Mouse (Mus musculus) heart, embryonic 11.5 days (tissue): Measurements from ENCODE around the gene Pdcd1lg2. TPM values are rescaled to one million over a fixed set of nuclear protein-coding genes. Genes with fewer than 3 reads are reported as not detected.

Experiments used
- ATAC-seq: fragments of 200-750 bp; cut with Nextera tagmentation; replicated peaks from 2 replicates; pipeline ENCODE4 v1.8.0; 2017; ENCODE audit warnings: moderate library complexity; ENCODE audit not compliant: insufficient number of reproducible peaks, low FRiP score, low TSS enrichment
- H3K27ac ChIP-seq: fragments of 300-500 bp; sonication (generic); 2 replicates; pipeline ENCODE4 v1.5.1; 2014; ENCODE audit warnings: mild to moderate bottlenecking, low read depth, low read length
- H3K27me3 ChIP-seq: fragments of 300-500 bp; sonication (generic); 2 replicates; pipeline ENCODE4 v1.6.1; 2014; ENCODE audit warnings: mild to moderate bottlenecking, low read length, mixed read lengths; ENCODE audit not compliant: control insufficient read depth, insufficient read depth
- H3K36me3 ChIP-seq: fragments of 300-500 bp; sonication (generic); 2 replicates; pipeline ENCODE4 v1.6.1; 2014; ENCODE audit warnings: mild to moderate bottlenecking, low read length, moderate library complexity, mixed read lengths; ENCODE audit not compliant: control insufficient read depth, insufficient read depth
- H3K4me1 ChIP-seq: fragments of 300-500 bp; sonication (generic); 2 replicates; pipeline ENCODE4 v1.6.1; 2014; ENCODE audit warnings: low read length; ENCODE audit not compliant: control insufficient read depth, insufficient read depth
- H3K4me2 ChIP-seq: fragments of 300-500 bp; sonication (generic); 2 replicates; pipeline ENCODE4 v1.6.1; 2014; ENCODE audit warnings: mild to moderate bottlenecking, moderate library complexity
- H3K4me3 ChIP-seq: fragments of 300-500 bp; sonication (generic); 2 replicates; pipeline ENCODE4 v1.5.1; 2014; ENCODE audit warnings: low read depth, low read length
- H3K9ac ChIP-seq: fragments of 300-500 bp; sonication (generic); 2 replicates; pipeline ENCODE4 v1.6.1; 2014; ENCODE audit warnings: mild to moderate bottlenecking, low read depth, low read length, moderate library complexity
- H3K9me3 ChIP-seq: fragments of 300-500 bp; sonication (generic); replicated peaks from 2 replicates; pipeline ENCODE4 v1.6.1; 2016; ENCODE audit warnings: low read length; ENCODE audit not compliant: control insufficient read depth
- WGBS: fragments of 180-500 bp; shearing (Covaris S2); extraction: QIAGEN DNeasy Blood & Tissue Kit; methylation state at CpG from one replicate; pipeline ENCODE4 v1.1.7; 2014; ENCODE audit not compliant: insufficient replicate concordance; 5-methylcytosine and 5-hydroxymethylcytosine counted together
- polyA plus RNA-seq: library from polyadenylated mRNA; unstranded; fragments of >200 nt; fragmentation: Nextera tagmentation; extraction: Ambion mirVana; gene quantifications from 2 replicates; pipeline ENCODE4 v1.2.1, GENCODE M21; 2014

The Pdcd1lg2 gene
- polyA plus RNA-seq, 1 experiment from 2014 or later = not detected

DNA sequence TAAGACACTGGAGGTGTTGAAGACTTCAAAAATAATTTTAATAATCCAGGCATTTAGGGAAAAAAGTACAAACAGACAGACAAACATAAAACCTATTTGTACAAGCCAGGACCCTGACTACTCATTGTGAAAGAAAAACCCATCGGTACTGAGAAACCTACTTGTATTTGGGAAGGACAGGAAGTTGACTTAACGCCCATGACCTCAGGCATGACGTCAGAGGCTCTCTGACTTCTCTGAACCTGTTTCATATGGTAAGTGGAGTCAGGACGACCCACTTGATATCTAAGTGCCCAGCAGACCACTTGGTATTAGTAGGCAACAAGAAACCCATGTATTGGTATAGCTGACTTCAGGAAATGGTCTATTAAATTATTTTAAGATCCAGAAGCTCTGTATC, 19.4 kb upstream of the Pdcd1lg2 start:
- Histone ChIP-seq H3K9me3 (no peaks in the 10 kb centered on the region), H3K4me3 (no peak overlapping the region), H3K4me2 (no peak overlapping the region), H3K4me1 (no peaks in the 10 kb centered on the region), H3K27me3 (no peaks in the 10 kb centered on the region), H3K36me3 (no peaks in the 10 kb centered on the region), H3K27ac (no peak overlapping the region), H3K9ac (no peak overlapping the region)
- ATAC-seq = no peak
- WGBS = 61% methylated on average over 4 of the region's 4 CpGs

DNA sequence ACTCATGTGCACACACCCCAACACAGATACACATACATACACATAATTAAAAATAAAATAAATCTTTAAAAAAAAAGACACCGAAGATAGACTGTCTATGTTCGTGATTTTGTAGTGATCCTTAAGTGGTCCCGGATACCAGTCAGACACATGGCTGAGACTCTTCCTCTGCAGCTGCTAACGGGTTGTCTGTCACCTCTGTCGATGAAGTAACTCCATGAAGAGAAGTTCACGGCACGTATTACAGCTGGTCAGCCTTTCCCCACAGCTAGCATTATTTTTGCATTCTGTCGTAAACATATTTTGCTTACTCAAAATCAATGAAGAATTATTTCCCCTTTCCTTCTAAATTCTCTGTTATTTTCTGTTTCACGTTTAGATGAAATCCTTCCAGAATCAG, 17.4 kb upstream of the Pdcd1lg2 start:
- H3K9ac ChIP-seq = no peak overlapping the region
- WGBS = 79% methylated on average over 9 of the region's 9 CpGs
- no peaks in the 10 kb centered on the region for H3K4me1 ChIP-seq
- no peak overlapping the region for H3K27ac ChIP-seq
- no peak overlapping the region for H3K4me2 ChIP-seq
- no peak for ATAC-seq
- no peaks in the 10 kb centered on the region for H3K36me3 ChIP-seq
- no peaks in the 10 kb centered on the region for H3K27me3 ChIP-seq
- no peaks in the 10 kb centered on the region for H3K9me3 ChIP-seq
- H3K4me3 ChIP-seq = no peak overlapping the region

DNA sequence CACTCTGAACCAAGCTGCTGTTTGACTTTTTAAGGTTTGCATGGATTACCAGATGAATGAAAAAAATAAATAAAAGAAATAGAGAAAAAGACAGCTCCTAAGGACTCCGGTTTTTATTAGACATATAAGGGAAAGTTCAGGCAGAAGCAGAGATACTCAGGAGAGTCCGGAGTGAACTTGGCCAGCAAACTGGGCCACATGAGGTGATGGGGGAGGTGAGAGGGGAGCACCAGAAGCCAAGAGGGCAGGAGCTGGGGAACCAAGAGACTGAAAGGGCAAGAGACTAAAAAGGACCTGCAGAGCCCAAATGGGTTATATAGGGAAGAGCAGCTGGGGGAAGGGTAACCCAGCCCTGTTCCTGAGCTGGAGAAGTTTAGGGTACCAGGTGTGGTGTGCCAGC, 16.0 kb upstream of the Pdcd1lg2 start:
- 90% methylated on average over 2 of the region's 2 CpGs for WGBS
- Histone ChIP-seq H3K36me3 (no peaks in the 10 kb centered on the region), H3K9ac (no peak overlapping the region), H3K4me1 (no peaks in the 10 kb centered on the region), H3K9me3 (no peaks in the 10 kb centered on the region), H3K27me3 (no peaks in the 10 kb centered on the region), H3K27ac (no peak overlapping the region), H3K4me3 (no peak overlapping the region), H3K4me2 (no peak overlapping the region)
- no peak for ATAC-seq

GRCm38 (mm10) chr19:29396353-29396752, 14.4 kb upstream of the Pdcd1lg2 start:
- Histone ChIP-seq H3K36me3 (no peaks in the 10 kb centered on the region), H3K9ac (no peak overlapping the region), H3K4me3 (no peak overlapping the region), H3K9me3 (no peaks in the 10 kb centered on the region), H3K27ac (no peak overlapping the region), H3K27me3 (no peaks in the 10 kb centered on the region), H3K4me1 (no peaks in the 10 kb centered on the region), H3K4me2 (no peak overlapping the region)
- 66% methylated on average over 1 of the region's 1 CpGs for WGBS
- ATAC-seq = no peak

- Histone ChIP-seq H3K9me3 (no peaks in the 10 kb centered on the region), H3K27ac (no peak overlapping the region), H3K4me3 (no peak overlapping the region), H3K36me3 (no peaks in the 10 kb centered on the region), H3K4me2 (no peak overlapping the region), H3K4me1 (no peaks in the 10 kb centered on the region), H3K27me3 (no peaks in the 10 kb centered on the region), H3K9ac (no peak overlapping the region)
- WGBS = 86% methylated on average over 4 of the region's 4 CpGs
- ATAC-seq = no peak
These were observed 10.9 kb upstream of the Pdcd1lg2 start for GRCm38 (mm10) chr19:29399786-29400185.

- Histone ChIP-seq H3K4me2 (no peak overlapping the region), H3K9ac (no peak overlapping the region), H3K4me3 (no peak overlapping the region), H3K9me3 (no peaks in the 10 kb centered on the region), H3K27me3 (no peaks in the 10 kb centered on the region), H3K36me3 (no peaks in the 10 kb centered on the region), H3K27ac (no peak overlapping the region), H3K4me1 (no peaks in the 10 kb centered on the region)
- 59% methylated on average over 3 of the region's 3 CpGs for WGBS
- ATAC-seq = no peak
These were observed 10.3 kb upstream of the Pdcd1lg2 start for GRCm38 (mm10) chr19:29400466-29400865.

- Histone ChIP-seq H3K4me3 (no peak overlapping the region), H3K27ac (no peak overlapping the region), H3K9me3 (no peaks in the 10 kb centered on the region), H3K27me3 (0 out of 2 replicates have a peak, but pooled peaks cover 2% of the 10 kb centered on the region), H3K4me2 (no peak overlapping the region), H3K36me3 (no peaks in the 10 kb centered on the region), H3K9ac (no peak overlapping the region), H3K4me1 (no peaks in the 10 kb centered on the region)
- WGBS = 91% methylated on average over 4 of the region's 4 CpGs
- no peak for ATAC-seq
These were observed 8.1 kb upstream of the Pdcd1lg2 start for GRCm38 (mm10) chr19:29402621-29403020.

DNA sequence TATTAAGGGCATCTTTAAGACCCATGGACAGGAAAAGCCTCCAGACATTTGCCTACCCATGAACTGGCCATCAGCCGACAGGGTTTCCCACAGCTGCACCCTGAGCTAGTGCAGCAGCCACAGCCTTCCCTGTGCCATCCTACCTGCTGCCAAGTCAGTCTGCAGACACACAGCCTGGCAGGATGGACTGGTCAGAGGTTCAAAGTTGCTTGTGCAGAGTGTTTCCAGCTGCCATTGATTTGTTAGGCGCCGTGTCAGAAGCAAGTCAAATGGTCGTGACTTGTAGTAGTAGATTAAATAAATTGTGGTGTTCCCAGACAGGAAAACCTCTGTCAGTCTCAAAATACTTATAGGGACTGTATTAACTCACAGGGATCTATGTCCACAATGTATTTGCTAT, 7.5 kb upstream of the Pdcd1lg2 start:
- Histone ChIP-seq H3K9ac (no peak overlapping the region), H3K4me3 (no peak overlapping the region), H3K4me2 (no peak overlapping the region), H3K27ac (no peak overlapping the region), H3K9me3 (no peaks in the 10 kb centered on the region), H3K4me1 (no peaks in the 10 kb centered on the region), H3K27me3 (0 out of 2 replicates have a peak, but pooled peaks cover 2% of the 10 kb centered on the region), H3K36me3 (no peaks in the 10 kb centered on the region)
- ATAC-seq = no peak
- 84% methylated on average over 4 of the region's 4 CpGs for WGBS

DNA sequence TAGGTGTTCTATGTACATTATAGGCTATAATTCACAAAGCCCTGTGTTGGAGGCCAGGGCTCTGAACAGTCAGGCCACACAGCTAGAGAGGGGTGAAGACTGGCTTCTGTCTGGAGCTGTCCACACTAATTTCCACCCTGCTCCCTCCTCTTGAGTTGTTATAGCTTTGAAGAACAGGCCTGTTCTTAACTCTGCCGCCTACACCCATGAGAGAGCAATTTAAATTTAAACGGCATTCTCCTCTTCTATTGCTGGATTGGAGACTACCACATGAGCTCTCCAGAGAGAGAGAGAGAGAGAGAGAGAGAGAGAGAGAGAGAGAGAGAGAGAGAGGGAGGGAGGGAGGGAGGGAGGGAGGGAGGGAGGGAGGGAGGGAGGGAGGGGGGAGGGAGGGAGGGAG, 5.3 kb upstream of the Pdcd1lg2 start:
- Histone ChIP-seq H3K9me3 (no peaks in the 10 kb centered on the region), H3K27ac (no peak overlapping the region), H3K9ac (no peak overlapping the region), H3K4me3 (no peak overlapping the region), H3K36me3 (no peaks in the 10 kb centered on the region), H3K4me1 (no peaks in the 10 kb centered on the region), H3K4me2 (no peak overlapping the region), H3K27me3 (0 out of 2 replicates have a peak, but pooled peaks cover 2% of the 10 kb centered on the region)
- no peak for ATAC-seq
- 41% methylated on average over 2 of the region's 2 CpGs for WGBS
